Mouse (Mus musculus) v-Abl transformed pro-B cells (cell line): ENCODE results near the gene Grk5.

Experiments used
- in situ Hi-C, 2 experiments: fragments of 400-800 bp; cut with MboI; formaldehyde crosslinking; loops; one replicate each; pipeline ENCODE4 v1.15.1; 2025; ENCODE audit not compliant: unreplicated experiment in 2 of 2

Gene Grk5

DNA sequence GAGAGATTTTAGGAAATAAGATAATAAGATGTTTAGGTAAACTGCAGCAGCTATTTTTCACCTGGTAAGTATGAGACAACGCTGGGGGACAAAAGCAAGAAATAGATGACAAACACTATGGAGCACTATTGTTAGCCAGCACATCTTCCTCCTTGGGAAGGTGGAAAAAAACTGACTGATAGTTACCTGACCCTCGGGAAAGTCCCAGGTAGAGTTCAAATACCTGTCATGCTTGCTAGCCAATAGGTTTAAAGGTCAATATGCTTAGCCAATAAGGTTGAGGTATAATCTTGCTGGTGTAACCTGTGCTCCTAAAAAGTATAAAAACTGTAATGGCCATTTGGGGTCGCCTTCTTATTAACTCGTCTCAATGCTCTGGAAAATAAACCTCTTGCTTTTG lies 251.8 kb downstream of the Grk5 start:
- in situ Hi-C loops: no loop called here
